In the genomic region with DNA sequence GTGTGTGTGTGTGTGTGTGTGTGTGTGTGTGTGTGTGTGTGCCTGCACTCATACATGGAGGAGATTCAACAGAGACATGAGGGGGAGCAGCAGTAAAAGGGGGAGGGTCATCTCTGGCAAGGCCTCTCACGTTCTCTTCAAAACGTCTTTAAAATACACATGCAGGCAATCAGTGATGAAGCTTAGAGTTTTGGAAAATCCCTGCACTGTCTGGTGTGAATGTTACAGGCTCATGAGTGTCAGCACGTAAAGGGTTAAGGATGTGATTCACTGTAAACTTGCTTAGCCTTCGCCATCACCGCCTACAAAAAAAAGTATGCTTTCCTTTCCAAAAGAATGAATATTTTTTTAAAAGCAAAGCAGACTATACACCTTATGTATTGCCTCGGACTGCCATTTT, we compare ENCODE assay signal across 12 mouse cellular contexts. TPM values are rescaled to one million over a fixed set of nuclear protein-coding genes. Genes with fewer than 3 reads are reported as not detected.
DNase-seq lines count a peak whose midpoint lies in the region; ATAC-seq and TF ChIP-seq lines count a peak whose summit lies in the region.
"Had no signal": no experiment of that assay in that cellular context is flagged by ENCODE, and none has a peak within 500 bp of the region (broad histone marks: within the 10 kb centered on the region; RNA-seq: fewer than 3 reads in every experiment).

No protein-coding gene starts in this region.

- no peak overlapping the region for H3K27ac ChIP-seq in embryonic facial prominence, embryonic 14.5 days (replicated peaks; ENCODE audit: low read depth, low read length)
- peak overlapping the region; percentile 73 for H3K27ac ChIP-seq in forebrain, postnatal 0 days (ENCODE audit: low read depth, low read length)
- H3K27ac ChIP-seq in midbrain, embryonic 11.5 days (ENCODE audit: low read depth, low read length) = no peak overlapping the region
- peak overlapping the region; percentile 60 for H3K27ac ChIP-seq in neural tube, embryonic 15.5 days (replicated peaks)
- H3K27ac ChIP-seq: embryonic facial prominence, embryonic 15.5 days; heart, embryonic 13.5 days; limb, embryonic 15.5 days had no signal

- H3K36me3 ChIP-seq in embryonic facial prominence, embryonic 14.5 days (ENCODE audit: control insufficient read depth, insufficient read depth, low read length) = no peaks in the 10 kb centered on the region
- H3K36me3 ChIP-seq in forebrain, postnatal 0 days (ENCODE audit: insufficient read depth) = 0 out of 2 replicates have a peak, but pooled peaks cover 5% of the 10 kb centered on the region
- H3K36me3 ChIP-seq in midbrain, embryonic 11.5 days (ENCODE audit: control insufficient read depth, insufficient read depth, low read length) = no peaks in the 10 kb centered on the region
- H3K36me3 ChIP-seq in neural tube, embryonic 15.5 days = no peaks in the 10 kb centered on the region
- H3K36me3 ChIP-seq: embryonic facial prominence, embryonic 15.5 days; heart, embryonic 13.5 days; limb, embryonic 15.5 days had no signal

- ATAC-seq in embryonic facial prominence, embryonic 14.5 days (ENCODE audit: low read depth) = no peak
- ATAC-seq in forebrain, postnatal 0 days = no peak
- no peak for ATAC-seq in midbrain, embryonic 11.5 days (ENCODE audit: low FRiP score)
- no peak for ATAC-seq in neural tube, embryonic 15.5 days (ENCODE audit: low FRiP score)

- WGBS in embryonic facial prominence, embryonic 14.5 days = 45% methylated on average over 6 of the region's 6 CpGs
- WGBS in forebrain, postnatal 0 days = 24% methylated on average over 6 of the region's 6 CpGs
- WGBS in midbrain, embryonic 11.5 days = 51% methylated on average over 6 of the region's 6 CpGs
- 32% methylated on average over 6 of the region's 6 CpGs for WGBS in neural tube, embryonic 15.5 days

- no peak for DNase-seq in embryonic facial prominence, embryonic 14.5 days (ENCODE audit: low spot score)
- peak; percentile 64 for DNase-seq in forebrain, postnatal 0 days
- DNase-seq in midbrain, embryonic 11.5 days (ENCODE audit: low spot score, missing footprints) = peak; percentile 87
- no peak for DNase-seq in kidney, adult 11 months
- no peak for DNase-seq in frontal cortex, postnatal 25 days (ENCODE audit: low spot score in 2 of 2)
- no peak for DNase-seq in kidney, postnatal 25 days
- DNase-seq: cerebellum, adult 9-10 months; lung, embryonic 14.5 days had no signal

- H3K4me2 ChIP-seq in embryonic facial prominence, embryonic 14.5 days (ENCODE audit: low read depth, low read length) = peak overlapping the region; percentile 80; the same call in 1 of the 2 replicates
- peak overlapping the region; percentile 64 for H3K4me2 ChIP-seq in forebrain, postnatal 0 days (ENCODE audit: low read depth)
- H3K4me2 ChIP-seq in midbrain, embryonic 11.5 days = peak overlapping the region; percentile 79
- H3K4me2 ChIP-seq in neural tube, embryonic 15.5 days = peak overlapping the region; percentile 80
- H3K4me2 ChIP-seq: embryonic facial prominence, embryonic 15.5 days; heart, embryonic 13.5 days; limb, embryonic 15.5 days; lung, embryonic 14.5 days had no signal

- no peaks in the 10 kb centered on the region for H3K27me3 ChIP-seq in embryonic facial prominence, embryonic 14.5 days (replicated peaks; ENCODE audit: control insufficient read depth, insufficient read depth, low read length)
- no peaks in the 10 kb centered on the region for H3K27me3 ChIP-seq in forebrain, postnatal 0 days (ENCODE audit: insufficient read depth, low read length)
- H3K27me3 ChIP-seq in midbrain, embryonic 11.5 days (ENCODE audit: control insufficient read depth, insufficient read depth, low read length) = no peaks in the 10 kb centered on the region
- no peaks in the 10 kb centered on the region for H3K27me3 ChIP-seq in neural tube, embryonic 15.5 days (replicated peaks)
- H3K27me3 ChIP-seq: embryonic facial prominence, embryonic 15.5 days; limb, embryonic 15.5 days had no signal

- H3K4me1 ChIP-seq in embryonic facial prominence, embryonic 14.5 days (ENCODE audit: control insufficient read depth, insufficient read depth, low read length) = peaks cover 3% of the 10 kb centered on the region
- 0 out of 2 replicates have a peak, but pooled peaks cover 4% of the 10 kb centered on the region for H3K4me1 ChIP-seq in forebrain, postnatal 0 days (ENCODE audit: insufficient read depth)
- peaks cover 27% of the 10 kb centered on the region for H3K4me1 ChIP-seq in midbrain, embryonic 11.5 days (ENCODE audit: control insufficient read depth, insufficient read depth, low read length)
- peaks cover 15% of the 10 kb centered on the region for H3K4me1 ChIP-seq in neural tube, embryonic 15.5 days

- H3K9ac ChIP-seq in embryonic facial prominence, embryonic 14.5 days (ENCODE audit: low read depth, low read length) = no peak overlapping the region
- H3K9ac ChIP-seq in forebrain, postnatal 0 days = peak overlapping the region; percentile 100
- peak overlapping the region; percentile 38 for H3K9ac ChIP-seq in midbrain, embryonic 11.5 days (ENCODE audit: low read length)
- peak overlapping the region; percentile 52; the same call in 1 of the 2 replicates for H3K9ac ChIP-seq in neural tube, embryonic 15.5 days (replicated peaks)
- H3K9ac ChIP-seq: embryonic facial prominence, embryonic 15.5 days; heart, embryonic 13.5 days; limb, embryonic 15.5 days; lung, embryonic 14.5 days had no signal

- no peak for TF ChIP-seq CTCF in forebrain, postnatal 0 days (IDR thresholded peaks at IDR 0.05; ENCODE audit: low read depth)

- H3K4me3 ChIP-seq in embryonic facial prominence, embryonic 14.5 days (ENCODE audit: low read depth, low read length) = no peak overlapping the region
- peak overlapping the region; percentile 84 for H3K4me3 ChIP-seq in forebrain, postnatal 0 days (ENCODE audit: low read depth, low read length)
- peak overlapping the region; percentile 97 for H3K4me3 ChIP-seq in midbrain, embryonic 11.5 days (ENCODE audit: low read depth, low read length)
- peak overlapping the region; percentile 86 for H3K4me3 ChIP-seq in neural tube, embryonic 15.5 days (replicated peaks)
- H3K4me3 ChIP-seq: embryonic facial prominence, embryonic 15.5 days; heart, embryonic 13.5 days; limb, embryonic 15.5 days had no signal

- H3K9me3 ChIP-seq in embryonic facial prominence, embryonic 14.5 days (ENCODE audit: control insufficient read depth, low read length) = no peaks in the 10 kb centered on the region
- H3K9me3 ChIP-seq in forebrain, postnatal 0 days (ENCODE audit: low read length) = no peaks in the 10 kb centered on the region
- no peaks in the 10 kb centered on the region for H3K9me3 ChIP-seq in midbrain, embryonic 11.5 days (ENCODE audit: control insufficient read depth, low read length)
- H3K9me3 ChIP-seq in neural tube, embryonic 15.5 days (replicated peaks) = no peaks in the 10 kb centered on the region
- H3K9me3 ChIP-seq: embryonic facial prominence, embryonic 15.5 days; heart, embryonic 13.5 days; limb, embryonic 15.5 days had no signal

RNA-seq across cellular contexts. Expression of a gene that starts 2.8 kb away (rescaled TPM):
- 52.6 and 57.0 TPM in 2 replicates for polyA plus RNA-seq in embryonic facial prominence, embryonic 14.5 days (2014; fragmentation: Nextera tagmentation; extraction: Ambion mirVana)
- 1,159 and 1,218 TPM in 2 replicates for total RNA-seq in forebrain, postnatal 0 days (2014; rRNA removed)
- polyA plus RNA-seq in forebrain, postnatal 0 days (2015; fragmentation: Nextera tagmentation; extraction: Ambion mirVana) = 485 and 513 TPM in 2 replicates
- 186 and 217 TPM in 2 replicates for polyA plus RNA-seq in midbrain, embryonic 11.5 days (2014; fragmentation: Nextera tagmentation; extraction: Ambion mirVana)
- 215 and 360 TPM in 2 replicates for polyA plus RNA-seq in neural tube, embryonic 15.5 days (2015; fragmentation: Nextera tagmentation; extraction: Ambion mirVana)

Comparison
In these comparisons a context has a peak if more than half of its experiments do, and no peak if none do; other contexts are left out.
1. DNase-seq: peak in forebrain, postnatal 0 days (single experiment) and midbrain, embryonic 11.5 days (single experiment); none in embryonic facial prominence, embryonic 14.5 days (single experiment), kidney, adult 11 months (single experiment), frontal cortex, postnatal 25 days (0 of 2) and kidney, postnatal 25 days (0 of 2).
2. H3K27ac ChIP-seq: peak in forebrain, postnatal 0 days (single experiment) and neural tube, embryonic 15.5 days (single experiment); none in embryonic facial prominence, embryonic 14.5 days (single experiment) and midbrain, embryonic 11.5 days (single experiment).
3. Peak in every context shown above with its lines, with median percentiles within 50 percentile points of each other: H3K4me2 ChIP-seq.